Mouse (Mus musculus) urinary bladder, postnatal 25 days (tissue): ENCODE measurements around the gene Mettl26.

Experiments
- DNase-seq: peaks from one replicate; pipeline ENCODE4 v3.0.0; 2022; ENCODE audit warnings: low spot score

Gene Mettl26

GRCm38 (mm10) chr17:25883824-25884223, 8.9 kb downstream of the Mettl26 start:
- DNase-seq, result no peak

GRCm38 (mm10) chr17:25885636-25886035, 10.8 kb downstream of the Mettl26 start:
- DNase-seq, result no peak

GRCm38 (mm10) chr17:25886806-25887205, 11.9 kb downstream of the Mettl26 start:
- no peak for DNase-seq

GRCm38 (mm10) chr17:25887467-25887866, 12.6 kb downstream of the Mettl26 start:
- DNase-seq, result no peak

- no peak for DNase-seq
These were observed 14.0 kb downstream of the Mettl26 start for GRCm38 (mm10) chr17:25888837-25889236.

GRCm38 (mm10) chr17:25893975-25894617, 19.2 kb downstream of the Mettl26 start:
- DNase-seq, result peak; percentile 53

- no peak for DNase-seq
These were observed 20.5 kb downstream of the Mettl26 start for GRCm38 (mm10) chr17:25895415-25895814.

GRCm38 (mm10) chr17:25895891-25896290, 21.0 kb downstream of the Mettl26 start:
- no peak for DNase-seq

GRCm38 (mm10) chr17:25900193-25900592, 25.3 kb downstream of the Mettl26 start:
- no peak for DNase-seq

GRCm38 (mm10) chr17:25903061-25903460, 28.2 kb downstream of the Mettl26 start:
- DNase-seq, result no peak

- no peak for DNase-seq
These were observed 32.8 kb downstream of the Mettl26 start for GRCm38 (mm10) chr17:25907640-25908039.

GRCm38 (mm10) chr17:25911816-25912215, 36.9 kb downstream of the Mettl26 start:
- no peak for DNase-seq

- no peak for DNase-seq
These were observed 38.5 kb downstream of the Mettl26 start for GRCm38 (mm10) chr17:25913186-25913876.

GRCm38 (mm10) chr17:25913877-25914275, 39.0 kb downstream of the Mettl26 start:
- DNase-seq, result no peak

- DNase-seq, result no peak
These were observed 39.4 kb downstream of the Mettl26 start for GRCm38 (mm10) chr17:25914295-25914694.

GRCm38 (mm10) chr17:25916931-25917647, 42.2 kb downstream of the Mettl26 start:
- DNase-seq, result no peak

- no peak for DNase-seq
These were observed 43.3 kb downstream of the Mettl26 start for GRCm38 (mm10) chr17:25918037-25918750.

- DNase-seq, result peak; percentile 23
These were observed 44.4 kb downstream of the Mettl26 start, which contains the start of gene Rab40c for GRCm38 (mm10) chr17:25919144-25919785. TSS of gene Rab40c (minus strand) at chr17:25919727.

- DNase-seq, result peak; percentile 100
These were observed 45.1 kb downstream of the Mettl26 start for GRCm38 (mm10) chr17:25919786-25920642.

- no peak for DNase-seq
These were observed 47.2 kb downstream of the Mettl26 start for GRCm38 (mm10) chr17:25922120-25922519.

- no peak for DNase-seq
These were observed 50.5 kb downstream of the Mettl26 start for GRCm38 (mm10) chr17:25925348-25925747.
